Mouse (Mus musculus) intestine, embryonic 14.5 days (tissue): Measurements from ENCODE around the gene Rab8b. TPM values are rescaled to one million over a fixed set of nuclear protein-coding genes. Genes with fewer than 3 reads are reported as not detected.
"Not testable (repeated sequence)": the region's sequence is repeated elsewhere in the genome, so short reads cannot be mapped to it uniquely, and the experiment has no call there.

Source experiments
- ATAC-seq: fragments of 200-750 bp; cut with Nextera tagmentation; replicated peaks from 2 replicates; pipeline ENCODE4 v1.8.0; 2017; ENCODE audit warnings: low read depth, moderate number of reproducible peaks, moderate TSS enrichment, moderate library complexity; ENCODE audit not compliant: low FRiP score, low TSS enrichment
- DNase-seq: peaks from one replicate; pipeline ENCODE4 v3.0.0-alpha.2; 2018; ENCODE audit warnings: low spot score
- H3K27ac ChIP-seq: fragments of 300-500 bp; sonication (generic); 2 replicates; pipeline ENCODE4 v1.5.1; 2014; ENCODE audit warnings: low read depth, mild to moderate bottlenecking, control low read depth
- H3K27me3 ChIP-seq: fragments of 300-500 bp; sonication (generic); replicated peaks from 2 replicates; pipeline ENCODE4 v1.6.1; 2014; ENCODE audit warnings: low read length, control low read depth; ENCODE audit not compliant: control insufficient read depth, insufficient read depth
- H3K36me3 ChIP-seq: fragments of 300-500 bp; sonication (generic); 2 replicates; pipeline ENCODE4 v1.6.1; 2014; ENCODE audit warnings: low read length, control low read depth; ENCODE audit not compliant: control insufficient read depth, insufficient read depth
- H3K4me1 ChIP-seq: fragments of 300-500 bp; sonication (generic); replicated peaks from 2 replicates; pipeline ENCODE4 v1.6.1; 2014; ENCODE audit warnings: low read length, control low read depth, mixed read lengths; ENCODE audit not compliant: control insufficient read depth, insufficient read depth
- H3K4me2 ChIP-seq: fragments of 300-500 bp; sonication (generic); 2 replicates; pipeline ENCODE4 v1.6.1; 2014; ENCODE audit warnings: low read length
- H3K4me3 ChIP-seq: fragments of 300-500 bp; sonication (generic); 2 replicates; pipeline ENCODE4 v1.5.1; 2014; ENCODE audit warnings: low read depth, low read length, control low read depth, mixed read lengths
- H3K9ac ChIP-seq: fragments of 300-500 bp; sonication (generic); 2 replicates; pipeline ENCODE4 v1.6.1; 2014; ENCODE audit warnings: mild to moderate bottlenecking, low read length
- H3K9me3 ChIP-seq: fragments of 300-500 bp; sonication (generic); 2 replicates; pipeline ENCODE4 v1.6.1; 2016; ENCODE audit warnings: low read length, control low read depth; ENCODE audit not compliant: control insufficient read depth
- WGBS: fragments of 180-500 bp; shearing (Covaris S2); extraction: QIAGEN DNeasy Blood & Tissue Kit; methylation state at CpG from one replicate; pipeline ENCODE4 v1.1.7; 2014; 5-methylcytosine and 5-hydroxymethylcytosine counted together
- polyA plus RNA-seq: library from polyadenylated mRNA; unstranded; fragments of >200 nt; fragmentation: Nextera tagmentation; extraction: Ambion mirVana; gene quantifications from 2 replicates; pipeline ENCODE4 v1.2.1, GENCODE M21; 2014

Gene Rab8b
- polyA plus RNA-seq, 1 experiment from 2014 or later = 26.1 TPM

DNA sequence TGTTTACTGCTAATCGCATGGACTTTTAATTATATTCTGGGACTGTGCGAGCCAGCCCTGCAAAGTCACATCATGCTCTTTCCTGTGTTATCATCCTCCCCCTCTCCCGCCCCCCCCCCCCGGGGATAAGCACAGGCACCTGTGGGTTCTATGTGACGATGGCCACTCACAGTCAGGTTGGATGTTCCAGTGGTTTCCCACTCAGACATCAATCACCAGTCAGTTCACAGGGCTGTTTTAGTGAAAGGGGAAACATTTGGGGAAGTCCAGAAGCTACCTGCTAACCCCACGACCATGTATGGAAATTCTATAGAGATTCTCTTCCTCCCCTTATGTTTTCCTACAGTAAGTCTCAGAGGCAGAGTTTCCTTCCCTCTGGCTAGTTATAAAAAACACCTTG lies 21.6 kb downstream of the Rab8b start:
- H3K4me3 ChIP-seq = no peak overlapping the region
- H3K9ac ChIP-seq = no peak overlapping the region
- ATAC-seq (no peak), DNase-seq (no peak)
- 0 out of 2 replicates have a peak, but pooled peaks cover 8% of the 10 kb centered on the region for H3K36me3 ChIP-seq
- no peak overlapping the region for H3K27ac ChIP-seq
- no peaks in the 10 kb centered on the region for H3K27me3 ChIP-seq
- H3K4me1 ChIP-seq = no peaks in the 10 kb centered on the region
- no peak overlapping the region for H3K4me2 ChIP-seq
- no peaks in the 10 kb centered on the region for H3K9me3 ChIP-seq
- 71% methylated on average over 6 of the region's 6 CpGs for WGBS

DNA sequence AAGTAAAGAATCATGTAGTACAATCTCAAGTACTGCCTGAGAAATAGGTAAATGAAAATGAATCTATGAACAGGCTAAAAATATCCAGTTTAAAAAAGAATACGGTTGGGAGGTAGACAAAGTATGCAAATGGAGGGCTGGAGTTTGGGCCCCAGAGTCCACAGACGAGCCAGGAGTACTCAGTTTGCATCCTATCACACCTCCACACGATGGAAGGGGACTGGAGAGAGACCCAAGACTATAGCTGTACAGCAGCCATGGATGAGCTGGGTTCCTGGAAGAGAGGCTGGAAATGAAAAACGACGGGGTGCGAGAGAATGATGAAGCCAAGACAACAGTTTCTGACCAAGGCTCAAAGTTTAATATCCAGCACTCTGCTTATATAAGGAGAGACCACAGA lies 22.5 kb downstream of the Rab8b start:
- no peak overlapping the region for H3K27ac ChIP-seq
- no peak overlapping the region for H3K4me3 ChIP-seq
- H3K4me2 ChIP-seq = no peak overlapping the region
- H3K4me1 ChIP-seq = no peaks in the 10 kb centered on the region
- H3K9ac ChIP-seq = no peak overlapping the region
- no peaks in the 10 kb centered on the region for H3K9me3 ChIP-seq
- WGBS = 74% methylated on average over 6 of the region's 6 CpGs
- 0 out of 2 replicates have a peak, but pooled peaks cover 8% of the 10 kb centered on the region for H3K36me3 ChIP-seq
- DNase-seq = no peak
- no peaks in the 10 kb centered on the region for H3K27me3 ChIP-seq
- ATAC-seq = no peak

DNA sequence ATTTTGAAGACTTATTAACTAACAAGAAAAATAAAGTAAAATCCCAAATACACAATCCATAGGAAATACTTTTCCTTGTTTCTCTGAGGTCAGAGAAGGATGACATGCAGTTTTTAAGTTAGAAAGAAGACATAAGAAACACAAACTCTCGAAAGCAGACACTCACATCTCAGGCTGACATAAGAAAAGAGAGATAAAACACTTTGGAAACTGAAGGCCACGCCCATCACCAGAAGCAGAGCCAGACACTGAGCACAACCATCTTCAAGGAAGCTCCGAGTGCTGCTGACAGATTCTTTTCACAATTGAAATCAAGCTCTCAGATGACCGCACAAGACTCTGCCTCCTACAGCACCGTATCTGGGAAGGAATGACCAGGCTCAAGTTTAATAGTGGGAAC lies 23.5 kb downstream of the Rab8b start:
- no peak overlapping the region for H3K4me2 ChIP-seq
- no peaks in the 10 kb centered on the region for H3K27me3 ChIP-seq
- 0 out of 2 replicates have a peak, but pooled peaks cover 8% of the 10 kb centered on the region for H3K36me3 ChIP-seq
- WGBS = 59% methylated on average over 5 of the region's 5 CpGs
- H3K4me3 ChIP-seq = no peak overlapping the region
- DNase-seq (no peak), ATAC-seq (no peak)
- no peaks in the 10 kb centered on the region for H3K4me1 ChIP-seq
- H3K27ac ChIP-seq = no peak overlapping the region
- H3K9me3 ChIP-seq = no peaks in the 10 kb centered on the region
- no peak overlapping the region for H3K9ac ChIP-seq

DNA sequence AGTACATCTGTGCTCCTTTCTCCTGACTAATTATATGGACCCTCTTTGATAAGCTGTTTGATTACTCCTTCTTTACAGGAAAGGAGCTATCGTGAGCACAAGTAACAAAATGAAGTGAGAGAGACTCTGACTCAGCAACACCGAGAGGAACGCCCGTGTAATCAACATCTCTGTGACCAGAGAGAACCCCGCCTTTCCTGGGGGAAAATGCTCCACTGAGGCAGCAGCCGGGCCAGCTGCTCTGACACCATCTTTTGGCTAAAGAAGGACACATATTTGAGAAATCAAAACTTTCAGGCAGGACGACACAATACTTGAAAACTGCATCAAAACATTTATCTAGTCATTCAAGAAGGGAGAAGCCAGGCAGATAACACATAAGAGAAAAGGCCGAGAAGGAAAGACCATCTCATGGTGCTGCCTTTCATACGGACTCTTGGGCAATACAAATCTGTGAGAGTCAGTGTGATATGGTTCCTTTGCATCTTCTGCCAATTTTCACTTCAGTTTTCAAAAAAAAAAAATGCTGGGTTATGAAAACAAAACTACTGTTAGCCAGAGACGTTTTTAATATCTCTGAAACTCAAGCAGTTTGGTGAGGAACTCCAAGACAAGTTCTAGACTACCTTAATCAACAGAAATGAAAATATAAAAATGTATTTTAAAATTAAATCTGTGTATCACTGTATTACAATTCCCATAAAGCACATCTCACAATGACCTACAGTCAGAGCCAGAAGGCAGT lies 24.3 kb downstream of the Rab8b start:
- H3K9ac ChIP-seq = no peak overlapping the region
- H3K4me3 ChIP-seq = no peak overlapping the region
- 0 out of 2 replicates have a peak, but pooled peaks cover 8% of the 10 kb centered on the region for H3K36me3 ChIP-seq
- H3K27me3 ChIP-seq = no peaks in the 10 kb centered on the region
- DNase-seq = no peak
- no peak overlapping the region for H3K27ac ChIP-seq
- H3K9me3 ChIP-seq = no peaks in the 10 kb centered on the region
- H3K4me2 ChIP-seq = no peak overlapping the region
- WGBS = 84% methylated on average over 10 of the region's 10 CpGs
- H3K4me1 ChIP-seq = no peaks in the 10 kb centered on the region
- ATAC-seq = no peak

DNA sequence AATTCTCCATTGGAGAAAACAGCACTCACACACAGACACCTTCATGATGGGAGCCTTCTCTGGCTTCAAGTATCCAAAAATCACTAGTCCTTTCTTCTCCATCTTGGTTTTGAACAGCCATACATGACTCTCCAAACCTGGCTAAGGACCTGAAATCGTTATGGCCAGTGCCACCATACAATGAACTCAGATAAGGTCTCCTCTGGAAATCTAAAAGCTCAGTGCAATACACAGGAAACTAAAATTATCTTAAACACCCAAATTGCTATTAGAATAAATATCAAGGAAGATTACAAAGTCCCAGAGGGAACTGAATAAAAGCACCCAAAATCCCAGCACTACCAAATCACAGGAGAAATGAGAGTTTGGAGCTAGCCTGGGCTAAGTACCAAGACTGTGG lies 25.1 kb downstream of the Rab8b start:
- no peak overlapping the region for H3K9ac ChIP-seq
- H3K4me1 ChIP-seq = no peaks in the 10 kb centered on the region
- DNase-seq = no peak
- 95% methylated on average over 1 of the region's 1 CpGs for WGBS
- no peak overlapping the region for H3K4me2 ChIP-seq
- no peaks in the 10 kb centered on the region for H3K9me3 ChIP-seq
- H3K27ac ChIP-seq = no peak overlapping the region
- no peak for ATAC-seq
- H3K4me3 ChIP-seq = no peak overlapping the region
- no peaks in the 10 kb centered on the region for H3K27me3 ChIP-seq
- H3K36me3 ChIP-seq = 0 out of 2 replicates have a peak, but pooled peaks cover 8% of the 10 kb centered on the region

DNA sequence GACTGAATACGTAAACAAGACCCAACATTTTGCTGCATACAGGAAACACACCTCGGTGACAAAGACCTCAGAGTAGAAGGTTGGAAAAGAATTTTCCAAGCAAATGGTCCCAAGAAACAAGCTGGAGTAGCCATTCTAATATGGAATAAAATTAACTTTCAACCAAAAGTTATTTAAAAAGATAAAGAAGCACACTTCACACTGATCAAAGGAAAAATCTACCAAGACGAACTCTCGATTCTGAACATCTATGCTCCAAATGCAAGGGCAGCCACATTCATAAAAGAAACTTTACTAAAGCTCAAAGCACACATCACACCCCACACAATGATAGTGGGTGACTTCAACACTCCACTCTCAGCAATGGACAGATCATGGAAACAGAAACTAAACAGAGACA lies 27.0 kb downstream of the Rab8b start:
- not testable (repeated sequence) for H3K4me1 ChIP-seq, H3K36me3 ChIP-seq, H3K27ac ChIP-seq, H3K9ac ChIP-seq, H3K9me3 ChIP-seq, H3K4me3 ChIP-seq, DNase-seq, ATAC-seq, H3K27me3 ChIP-seq, H3K4me2 ChIP-seq
- WGBS = 95% methylated on average over 4 of the region's 4 CpGs

DNA sequence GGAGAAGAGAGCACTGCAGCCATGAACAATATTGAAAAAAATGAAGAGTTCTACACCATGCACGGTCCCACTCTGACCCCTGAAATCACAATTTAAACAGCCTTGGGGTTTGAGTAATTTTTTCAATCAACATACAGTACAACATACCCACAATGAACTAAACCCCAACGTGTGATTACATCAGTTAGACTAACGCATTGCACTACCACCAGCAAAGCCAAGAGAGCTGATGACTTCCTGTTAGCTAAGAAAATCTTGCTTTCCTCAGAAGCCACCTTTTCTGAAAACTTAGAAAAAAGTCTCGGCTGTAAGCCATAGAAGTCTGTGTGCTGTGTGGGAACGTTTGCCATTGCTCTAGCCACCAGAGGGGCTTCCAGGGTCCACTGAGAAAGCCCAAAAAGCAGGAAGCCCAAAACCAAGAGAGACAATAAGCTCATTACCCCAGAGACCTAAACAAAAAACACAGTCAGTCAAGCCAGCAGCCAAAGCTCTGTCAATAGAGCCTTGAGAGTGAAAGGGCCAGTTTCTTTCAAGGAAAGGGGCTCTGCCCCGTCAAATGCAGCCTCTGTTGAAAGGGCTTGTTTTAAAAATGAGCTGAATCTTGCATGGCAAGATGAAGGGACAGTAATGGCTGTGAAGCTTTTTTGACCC lies 31.4 kb downstream of the Rab8b start:
- no peak overlapping the region for H3K4me2 ChIP-seq
- DNase-seq (no peak), ATAC-seq (no peak)
- no peaks in the 10 kb centered on the region for H3K9me3 ChIP-seq
- no peaks in the 10 kb centered on the region for H3K27me3 ChIP-seq
- 0 out of 2 replicates have a peak, but pooled peaks cover 12% of the 10 kb centered on the region for H3K4me1 ChIP-seq
- 51% methylated on average over 6 of the region's 6 CpGs for WGBS
- H3K36me3 ChIP-seq = no peaks in the 10 kb centered on the region
- H3K4me3 ChIP-seq = no peak overlapping the region
- H3K9ac ChIP-seq = no peak overlapping the region
- H3K27ac ChIP-seq = 0 out of 2 replicates have a peak overlapping the region, but pooled peaks have one; percentile 18

DNA sequence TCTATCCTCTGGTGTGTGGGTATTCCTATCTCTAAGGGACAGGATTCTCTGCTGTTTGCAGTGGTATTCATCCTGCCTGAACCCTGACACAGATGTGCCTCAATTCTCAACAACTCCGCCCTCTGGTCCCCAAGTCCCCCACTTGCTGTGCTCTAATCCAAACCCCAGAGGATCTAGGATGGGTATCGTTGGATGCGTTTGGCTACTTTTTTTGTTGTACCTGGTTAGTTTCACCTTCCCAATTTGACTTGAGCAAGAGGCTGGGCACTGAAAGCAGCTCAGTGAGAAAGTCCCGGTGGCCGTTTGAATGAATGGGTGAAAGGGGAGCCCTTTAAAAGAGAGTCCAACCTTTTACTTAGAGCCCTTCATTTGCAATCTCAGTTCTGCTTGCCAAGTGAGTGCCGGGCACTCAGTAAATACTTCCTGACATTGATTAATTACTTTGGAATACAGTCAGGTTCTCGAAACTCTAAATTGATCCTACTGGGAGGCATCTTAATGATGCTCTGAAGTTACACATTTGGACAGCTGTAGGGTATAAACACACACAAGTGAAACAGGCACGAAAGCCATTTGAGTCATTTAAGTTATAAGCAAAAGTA lies 32.1 kb downstream of the Rab8b start:
- DNase-seq = no peak
- H3K36me3 ChIP-seq = no peaks in the 10 kb centered on the region
- no peak overlapping the region for H3K4me2 ChIP-seq
- no peaks in the 10 kb centered on the region for H3K9me3 ChIP-seq
- no peak overlapping the region for H3K9ac ChIP-seq
- H3K27ac ChIP-seq = no peak overlapping the region
- WGBS = 33% methylated on average over 8 of the region's 8 CpGs
- ATAC-seq = no peak
- 0 out of 2 replicates have a peak, but pooled peaks cover 12% of the 10 kb centered on the region for H3K4me1 ChIP-seq
- no peak overlapping the region for H3K4me3 ChIP-seq
- no peaks in the 10 kb centered on the region for H3K27me3 ChIP-seq
